In genomic region chr2:119208344-119209175, GRCm38 (mm10) we compare ENCODE assay signal across 8 mouse cellular contexts. TPM values are rescaled to one million over a fixed set of nuclear protein-coding genes. Genes with fewer than 3 reads are reported as not detected.
DNase-seq lines count a peak whose midpoint lies in the region; ATAC-seq and TF ChIP-seq lines count a peak whose summit lies in the region.

Gene Zfyve19 (plus strand): TSS chr2:119208617.
Gene Dnajc17 (minus strand): TSS chr2:119208795.

- H3K9me3 ChIP-seq in CH12.LX (replicated peaks; ENCODE audit: low read length) = no peaks in the 10 kb centered on the region
- H3K9me3 ChIP-seq in forebrain, embryonic 11.5 days (ENCODE audit: control insufficient read depth, low read length) = no peaks in the 10 kb centered on the region
- H3K9me3 ChIP-seq in heart, embryonic 16.5 days (replicated peaks; ENCODE audit: control insufficient read depth, low read length) = no peaks in the 10 kb centered on the region
- no peaks in the 10 kb centered on the region for H3K9me3 ChIP-seq in liver, embryonic 15.5 days (replicated peaks)
- no peaks in the 10 kb centered on the region for H3K9me3 ChIP-seq in neural tube, embryonic 12.5 days

- peak; percentile 54 for TF ChIP-seq EP300 in CH12.LX (IDR thresholded peaks at IDR 0.05; ENCODE audit: low read length)

- peak; percentile 77 for TF ChIP-seq POLR2A in CH12.LX (IDR thresholded peaks at IDR 0.05; ENCODE audit: low read depth, low read length)

- no peaks in the 10 kb centered on the region for H3K27me3 ChIP-seq in CH12.LX (replicated peaks)
- H3K27me3 ChIP-seq in forebrain, embryonic 11.5 days (ENCODE audit: control insufficient read depth, insufficient read depth, low read length) = no peaks in the 10 kb centered on the region
- H3K27me3 ChIP-seq in heart, embryonic 16.5 days (ENCODE audit: control insufficient read depth, insufficient read depth, low read length) = no peaks in the 10 kb centered on the region
- no peaks in the 10 kb centered on the region for H3K27me3 ChIP-seq in liver, embryonic 15.5 days
- no peaks in the 10 kb centered on the region for H3K27me3 ChIP-seq in neural tube, embryonic 12.5 days (replicated peaks)

- no peak for TF ChIP-seq CTCF in CH12.LX (conservative IDR thresholded peaks at IDR 0.05 in 1 of 2, IDR thresholded peaks at IDR 0.05 in 1 of 2; ENCODE audit: low read depth in 2 of 2, low read length in 2 of 2)

- peak within 1 kb of the TSS; percentile 57 for H3K27ac ChIP-seq in CH12.LX (ENCODE audit: insufficient read depth, low read depth)
- H3K27ac ChIP-seq in forebrain, embryonic 11.5 days (ENCODE audit: low read depth, low read length) = peak within 1 kb of the TSS; percentile 44; the same call in 1 of the 2 replicates
- H3K27ac ChIP-seq in heart, embryonic 16.5 days (ENCODE audit: low read length) = peak within 1 kb of the TSS; percentile 92
- H3K27ac ChIP-seq in liver, embryonic 15.5 days (replicated peaks) = peak within 1 kb of the TSS; percentile 88
- H3K27ac ChIP-seq in neural tube, embryonic 12.5 days = peak within 1 kb of the TSS; percentile 38

- ATAC-seq in forebrain, embryonic 11.5 days (replicated peaks; ENCODE audit: low FRiP score) = peak; percentile 96
- ATAC-seq in heart, embryonic 16.5 days (replicated peaks; ENCODE audit: extremely low read depth, insufficient read depth, low FRiP score) = peak; percentile 97
- peak; percentile 94 for ATAC-seq in liver, embryonic 15.5 days (ENCODE audit: insufficient read depth)
- ATAC-seq in neural tube, embryonic 12.5 days (ENCODE audit: low FRiP score, low read depth) = peak; percentile 98

- peaks cover 0 to 19% of the 10 kb centered on the region in 2 experiments; a peak in 2 of 4 replicates for H3K4me1 ChIP-seq in CH12.LX (ENCODE audit: control insufficient read depth in 1 of 2, insufficient read depth in 2 of 2)
- peaks cover 4% of the 10 kb centered on the region; the same call in 1 of the 2 replicates for H3K4me1 ChIP-seq in forebrain, embryonic 11.5 days (replicated peaks; ENCODE audit: control insufficient read depth, insufficient read depth, low read length)
- peaks cover 5% of the 10 kb centered on the region for H3K4me1 ChIP-seq in heart, embryonic 16.5 days (ENCODE audit: control insufficient read depth, insufficient read depth, low read length)
- H3K4me1 ChIP-seq in liver, embryonic 15.5 days (replicated peaks) = peaks cover 26% of the 10 kb centered on the region
- peaks cover 18% of the 10 kb centered on the region for H3K4me1 ChIP-seq in neural tube, embryonic 12.5 days

- H3K79me2 ChIP-seq in CH12.LX (replicated peaks; ENCODE audit: control insufficient read depth, extremely low read depth, insufficient read depth, poor library complexity, severe bottlenecking) = peaks cover 6% of the 10 kb centered on the region; the same call in 1 of the 2 replicates

- dilution Hi-C loops in CH12.LX (cut with MboI; ENCODE audit: extremely low pct_ligation_motif_present, extremely low pct_unique_long_range_greater_than_20kb, low sequenced_read_pairs) = no loop called here

- peak within 1 kb of the TSS; percentile 83 for H3K9ac ChIP-seq in CH12.LX (ENCODE audit: insufficient read depth, low read depth)
- H3K9ac ChIP-seq in forebrain, embryonic 11.5 days (ENCODE audit: low read length) = peak within 1 kb of the TSS; percentile 67
- peak within 1 kb of the TSS; percentile 89 for H3K9ac ChIP-seq in heart, embryonic 16.5 days (ENCODE audit: low read length)
- H3K9ac ChIP-seq in liver, embryonic 15.5 days = peak within 1 kb of the TSS; percentile 78
- peak within 1 kb of the TSS; percentile 77 for H3K9ac ChIP-seq in neural tube, embryonic 12.5 days

- peak within 1 kb of the TSS; percentile 95 for H3K4me2 ChIP-seq in CH12.LX (ENCODE audit: insufficient read depth, low read depth, poor library complexity, severe bottlenecking)
- H3K4me2 ChIP-seq in forebrain, embryonic 11.5 days (ENCODE audit: low read depth, low read length, severe bottlenecking) = peak within 1 kb of the TSS; percentile 60
- H3K4me2 ChIP-seq in heart, embryonic 16.5 days (ENCODE audit: low read depth, low read length) = peak within 1 kb of the TSS; percentile 79
- peak within 1 kb of the TSS; percentile 85 for H3K4me2 ChIP-seq in liver, embryonic 15.5 days
- peak within 1 kb of the TSS; percentile 61 for H3K4me2 ChIP-seq in neural tube, embryonic 12.5 days (replicated peaks)

- H3K4me3 ChIP-seq in CH12.LX (replicated peaks in 1 of 3; ENCODE audit: low read depth in 2 of 3, low read length in 2 of 3, poor library complexity in 1 of 3) = peak within 1 kb of the TSS; percentile 83 to 94 (median 90)
- H3K4me3 ChIP-seq in forebrain, embryonic 11.5 days (ENCODE audit: low read depth, low read length) = peak within 1 kb of the TSS; percentile 64
- peak within 1 kb of the TSS; percentile 87 for H3K4me3 ChIP-seq in heart, embryonic 16.5 days (ENCODE audit: low read length)
- H3K4me3 ChIP-seq in liver, embryonic 15.5 days (replicated peaks) = peak within 1 kb of the TSS; percentile 85
- H3K4me3 ChIP-seq in neural tube, embryonic 12.5 days = peak within 1 kb of the TSS; percentile 68

- TF ChIP-seq RAD21 in CH12.LX (IDR thresholded peaks at IDR 0.05; ENCODE audit: low read depth, low read length) = no peak

- under 1% methylated on average over 51 of the region's 51 CpGs for WGBS in forebrain, embryonic 11.5 days
- under 1% methylated on average over 51 of the region's 51 CpGs for WGBS in heart, embryonic 16.5 days
- under 1% methylated on average over 51 of the region's 51 CpGs for WGBS in liver, embryonic 15.5 days (ENCODE audit: insufficient replicate concordance)
- WGBS in neural tube, embryonic 12.5 days = under 1% methylated on average over 51 of the region's 51 CpGs

- peaks cover 26 to 43% of the 10 kb centered on the region in 2 experiments for H3K36me3 ChIP-seq in CH12.LX (replicated peaks in 1 of 2; ENCODE audit: control insufficient read depth in 1 of 2, insufficient read depth in 1 of 2, low read length in 1 of 2)
- no peaks in the 10 kb centered on the region; the same call in 1 of the 2 replicates for H3K36me3 ChIP-seq in forebrain, embryonic 11.5 days (ENCODE audit: control insufficient read depth, insufficient read depth, low read length)
- H3K36me3 ChIP-seq in heart, embryonic 16.5 days (ENCODE audit: control insufficient read depth, insufficient read depth) = peaks cover 21% of the 10 kb centered on the region
- peaks cover 14% of the 10 kb centered on the region for H3K36me3 ChIP-seq in liver, embryonic 15.5 days (replicated peaks)
- peaks cover 19% of the 10 kb centered on the region for H3K36me3 ChIP-seq in neural tube, embryonic 12.5 days

- in situ Hi-C loops in CH12.LX (cut with MboI; ENCODE audit: low pct_ligation_motif_present, low pct_unique_long_range_greater_than_20kb, low sequenced_read_pairs) = no loop called here

- peak; percentile 96 for DNase-seq in CH12.LX (ENCODE audit: extremely low read depth)
- peak; percentile 94 for DNase-seq in c-Kit-positive CD71-positive TER-119-negative erythroid progenitor cells, embryonic 14.5 days (ENCODE audit: low read depth)
- DNase-seq in forebrain, embryonic 11.5 days (ENCODE audit: low spot score) = peak; percentile 97
- peak; percentile 97 to 98 for DNase-seq in kidney, postnatal 36 days
- peak; percentile 97 for DNase-seq in telencephalon, adult 2 months (ENCODE audit: low read depth, low spot score)

TF ChIP-seq in CH12.LX, 34 proteins besides CTCF, POLR2A, EP300 and RAD21 (continues in another document):
- TF ChIP-seq GABPA (IDR thresholded peaks at IDR 0.05; ENCODE audit: insufficient replicate concordance, low read depth, low read length) = peak; percentile 79; the same call in 1 of the 2 replicates
- peak; percentile 88 for TF ChIP-seq NELFE (IDR thresholded peaks at IDR 0.05; ENCODE audit: low read depth, low read length)
- TF ChIP-seq HCFC1 (IDR thresholded peaks at IDR 0.05; ENCODE audit: low read depth, low read length) = peak; percentile 96
- no peak for TF ChIP-seq MEF2A (IDR thresholded peaks at IDR 0.05; ENCODE audit: borderline replicate concordance, low read depth, low read length)
- TF ChIP-seq RCOR1 (conservative IDR thresholded peaks at IDR 0.05; ENCODE audit: low read depth, low read length) = no peak
- TF ChIP-seq USF2 (conservative IDR thresholded peaks at IDR 0.05; ENCODE audit: low read depth, low read length) = no peak
- no peak for TF ChIP-seq ZKSCAN1 (IDR thresholded peaks at IDR 0.05; ENCODE audit: borderline replicate concordance, low read depth, low read length)
- TF ChIP-seq POLR2AphosphoS2 (IDR thresholded peaks at IDR 0.05; ENCODE audit: low read depth, low read length) = no peak
- TF ChIP-seq ETS1 (conservative IDR thresholded peaks at IDR 0.05; ENCODE audit: low read depth, low read length) = no peak
- peak; percentile 56 for TF ChIP-seq ZMIZ1 (IDR thresholded peaks at IDR 0.05; ENCODE audit: low read depth, low read length)
- TF ChIP-seq USF1 (IDR thresholded peaks at IDR 0.05; ENCODE audit: low read depth, low read length) = no peak
- peak; percentile 79; the same call in 1 of the 2 replicates for TF ChIP-seq SIN3A (IDR thresholded peaks at IDR 0.05; ENCODE audit: low read length)
- TF ChIP-seq MYC (IDR thresholded peaks at IDR 0.05; ENCODE audit: low read depth, low read length) = peak; percentile 5; the same call in 1 of the 2 replicates
- TF ChIP-seq MAZ (IDR thresholded peaks at IDR 0.05; ENCODE audit: low read depth, low read length) = peak; percentile 72; the same call in 1 of the 2 replicates
- no peak for TF ChIP-seq JUND (conservative IDR thresholded peaks at IDR 0.05; ENCODE audit: low read depth, low read length)
- peak; percentile 50; the same call in 1 of the 2 replicates for TF ChIP-seq IRF4 (IDR thresholded peaks at IDR 0.05; ENCODE audit: low read depth, low read length)

RNA-seq across cellular contexts. Expression of gene Zfyve19, which starts in this region (rescaled TPM):
- total RNA-seq in CH12.LX (2012; rRNA removed) (38.2 and 38.7 TPM in 2 replicates), CH12.LX (2014; rRNA removed) (25.6 and 28.0 TPM in 2 replicates)
- polyA plus RNA-seq in CH12.LX (2012; ENCODE audit: insufficient read length, low read depth) = 39.9 and 45.2 TPM in 2 replicates
- 41.7 and 53.2 TPM in 2 replicates for polyA plus RNA-seq in forebrain, embryonic 11.5 days (2014; fragmentation: Nextera tagmentation; extraction: Ambion mirVana)
- polyA plus RNA-seq in heart, embryonic 16.5 days (2015; fragmentation: Nextera tagmentation; extraction: Ambion mirVana) = 36.8 and 37.9 TPM in 2 replicates
- 19.0 and 21.6 TPM in 2 replicates for polyA plus RNA-seq in liver, embryonic 15.5 days (2015; fragmentation: Nextera tagmentation; extraction: Ambion mirVana)
- 46.5 and 49.3 TPM in 2 replicates for polyA plus RNA-seq in neural tube, embryonic 12.5 days (2016; fragmentation: Nextera tagmentation; extraction: Ambion mirVana)

RNA-seq across cellular contexts. Expression of gene Dnajc17, which starts in this region (rescaled TPM):
- total RNA-seq in CH12.LX (2012; rRNA removed) (15.3 and 18.2 TPM in 2 replicates), CH12.LX (2014; rRNA removed) (19.6 and 19.8 TPM in 2 replicates)
- 22.9 and 26.3 TPM in 2 replicates for polyA plus RNA-seq in CH12.LX (2012; ENCODE audit: insufficient read length, low read depth)
- 26.6 and 27.1 TPM in 2 replicates for polyA plus RNA-seq in forebrain, embryonic 11.5 days (2014; fragmentation: Nextera tagmentation; extraction: Ambion mirVana)
- polyA plus RNA-seq in heart, embryonic 16.5 days (2015; fragmentation: Nextera tagmentation; extraction: Ambion mirVana) = 10.5 and 11.2 TPM in 2 replicates
- polyA plus RNA-seq in liver, embryonic 15.5 days (2015; fragmentation: Nextera tagmentation; extraction: Ambion mirVana) = 7.0 and 7.1 TPM in 2 replicates
- 24.9 and 27.2 TPM in 2 replicates for polyA plus RNA-seq in neural tube, embryonic 12.5 days (2016; fragmentation: Nextera tagmentation; extraction: Ambion mirVana)

Comparison
In these comparisons a context has a peak if more than half of its experiments do, and no peak if none do; other contexts are left out.
1. Peak in every context shown above with its lines: DNase-seq, ATAC-seq, H3K4me3 ChIP-seq and H3K27ac ChIP-seq.
2. H3K27ac ChIP-seq: peak in every context shown above with its lines; median percentile 92 in heart, embryonic 16.5 days; 88 in liver, embryonic 15.5 days; 57 in CH12.LX; 44 in forebrain, embryonic 11.5 days; 38 in neural tube, embryonic 12.5 days.